Mouse (Mus musculus) liver, adult 2 months (tissue): ENCODE measurements around the gene Eef2k.

Source experiments
- CTCF ChIP-seq: fragments of 200-500 bp; IDR thresholded peaks from 2 replicates; pipeline ENCODE4 v1.5.1; 2011; ENCODE audit warnings: low read depth, low read length, control low read depth
- POLR2A ChIP-seq: fragments of 200-500 bp; IDR thresholded peaks from 2 replicates; pipeline ENCODE4 v1.6.1; 2011; ENCODE audit warnings: low read length, control low read depth; ENCODE audit not compliant: insufficient read depth; ENCODE audit errors: extremely low read depth

DNA sequence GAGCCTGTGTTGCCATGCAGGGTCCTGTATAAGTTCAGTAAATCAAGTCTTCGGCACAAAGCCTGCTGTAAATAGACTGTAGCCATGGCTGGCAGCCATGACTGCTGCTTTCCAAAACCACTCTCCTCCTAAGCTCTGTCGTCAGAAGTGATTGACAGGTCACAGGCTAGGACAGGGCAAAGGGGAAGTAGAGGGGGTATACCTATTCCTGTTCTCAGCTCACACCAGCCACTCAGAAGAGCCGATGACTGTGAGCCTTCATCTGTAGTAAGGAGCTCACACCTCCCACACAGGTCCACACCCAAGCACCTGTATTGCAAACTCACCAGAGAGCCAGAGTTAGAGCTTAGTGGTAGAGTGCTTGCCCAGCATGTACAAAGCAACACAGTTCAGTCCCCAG, 46.3 kb upstream of the Eef2k start:
- TF ChIP-seq CTCF (no peak), POLR2A (no peak)
